Mouse (Mus musculus): ENCODE data around the gene Mrgprh.
"Not testable (repeated sequence)": the region's sequence is repeated elsewhere in the genome, so short reads cannot be mapped to it uniquely, and the experiment has no call there.

Gene Mrgprh

GRCm38 (mm10) chr17:12868043-12868442 is 7.8 kb upstream of the Mrgprh start, which contains the start of gene Mas1:
TSS of gene Mas1 (minus strand) at chr17:12868143.
- no peak for DNase-seq (ENCODE audit: low read depth, low spot score)

- peak; percentile 46 for DNase-seq (ENCODE audit: low read depth, low spot score)
These were observed 7.2 kb upstream of the Mrgprh start for GRCm38 (mm10) chr17:12868640-12869039.

GRCm38 (mm10) chr17:12872275-12873028 is 3.4 kb upstream of the Mrgprh start:
- no peak for DNase-seq (ENCODE audit: low read depth, low spot score)

GRCm38 (mm10) chr17:12880178-12880577 is 4.3 kb downstream of the Mrgprh start:
- DNase-seq (ENCODE audit: low read depth, low spot score) = peak; percentile 91

GRCm38 (mm10) chr17:12881216-12881615 is 5.4 kb downstream of the Mrgprh start:
- DNase-seq (ENCODE audit: low read depth, low spot score) = peak; percentile 47

GRCm38 (mm10) chr17:12886620-12887019 is 10.8 kb downstream of the Mrgprh start:
- no peak for DNase-seq (ENCODE audit: low read depth, low spot score)

GRCm38 (mm10) chr17:12887021-12887775 is 11.4 kb downstream of the Mrgprh start:
- no peak for DNase-seq (ENCODE audit: low read depth, low spot score)

- DNase-seq (ENCODE audit: low read depth, low spot score) = no peak
These were observed 15.2 kb downstream of the Mrgprh start for GRCm38 (mm10) chr17:12891054-12891453.

- DNase-seq (ENCODE audit: low read depth, low spot score) = no peak
These were observed 16.2 kb downstream of the Mrgprh start for GRCm38 (mm10) chr17:12892033-12892432.

- DNase-seq (ENCODE audit: low read depth, low spot score) = no peak
These were observed 21.8 kb downstream of the Mrgprh start for GRCm38 (mm10) chr17:12897674-12898073.

GRCm38 (mm10) chr17:12898607-12899006 is 22.8 kb downstream of the Mrgprh start:
- not testable (repeated sequence) for DNase-seq (ENCODE audit: low read depth, low spot score)

GRCm38 (mm10) chr17:12902291-12902690 is 26.5 kb downstream of the Mrgprh start:
- no peak for DNase-seq (ENCODE audit: low read depth, low spot score)

GRCm38 (mm10) chr17:12903372-12904333 is 27.8 kb downstream of the Mrgprh start:
- DNase-seq (ENCODE audit: low read depth, low spot score) = no peak

GRCm38 (mm10) chr17:12904349-12904748 is 28.5 kb downstream of the Mrgprh start:
- no peak for DNase-seq (ENCODE audit: low read depth, low spot score)

GRCm38 (mm10) chr17:12905810-12906209 is 30.0 kb downstream of the Mrgprh start:
- no peak for DNase-seq (ENCODE audit: low read depth, low spot score)

GRCm38 (mm10) chr17:12906436-12906835 is 30.6 kb downstream of the Mrgprh start:
- DNase-seq (ENCODE audit: low read depth, low spot score) = no peak

- DNase-seq (ENCODE audit: low read depth, low spot score) = no peak
These were observed 33.8 kb downstream of the Mrgprh start, which contains the start of gene Pnldc1 for GRCm38 (mm10) chr17:12909361-12910280. TSS of gene Pnldc1 (minus strand) at chr17:12910230.

GRCm38 (mm10) chr17:12910391-12910790 is 34.6 kb downstream of the Mrgprh start:
- DNase-seq (ENCODE audit: low read depth, low spot score) = no peak

GRCm38 (mm10) chr17:12915488-12915880 is 39.6 kb downstream of the Mrgprh start, which contains the start of gene Tcp1:
TSS of gene Tcp1 (plus strand) at chr17:12915701.
- DNase-seq (ENCODE audit: low read depth, low spot score) = no peak

- peak; percentile 100 for DNase-seq (ENCODE audit: low read depth, low spot score)
These were observed 40.2 kb downstream of the Mrgprh start, which contains the start of gene Mrpl18 for GRCm38 (mm10) chr17:12915881-12916583. TSS of gene Mrpl18 (minus strand) at chr17:12916345.
